Mouse (Mus musculus): ENCODE results near the gene Slc31a1.

Gene Slc31a1

DNA sequence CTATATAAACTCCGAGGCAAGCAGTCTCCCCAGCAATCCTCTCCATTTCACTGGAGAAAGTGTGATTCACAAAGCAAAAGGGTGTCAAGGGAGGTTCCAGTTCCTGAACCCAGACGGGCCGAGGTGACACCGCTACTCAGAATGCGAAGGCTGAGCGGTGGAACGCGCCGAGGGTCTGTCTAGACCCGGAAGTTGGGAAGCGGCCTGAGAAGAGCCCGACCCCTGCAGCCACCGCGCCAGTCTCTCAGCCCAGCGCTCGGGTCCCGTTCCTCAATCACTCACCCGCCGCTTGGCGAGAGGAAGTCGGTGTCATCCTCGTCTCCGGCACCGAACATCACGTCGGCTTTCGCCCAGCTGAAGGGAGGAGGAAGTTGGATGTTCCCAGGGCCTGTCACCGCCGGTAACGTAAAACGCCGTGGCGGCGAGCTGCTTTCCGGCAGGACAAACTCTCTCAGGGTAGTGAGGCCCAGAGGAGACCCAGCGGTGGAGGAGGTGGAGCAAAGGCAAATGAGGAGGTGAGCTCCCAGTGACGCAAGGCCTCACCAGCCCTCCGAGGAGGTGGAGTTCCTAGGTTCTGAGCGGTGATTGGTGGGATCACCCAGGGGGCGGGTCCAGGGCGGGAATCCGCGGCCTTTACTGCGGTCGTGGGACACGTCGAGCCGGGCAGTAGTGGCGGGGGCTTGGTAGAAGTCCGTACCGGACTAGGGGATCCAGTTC is at the start of gene Slc31a1, which contains the start of gene Fkbp15:
Slc31a1 (plus strand) TSS at position 640 of the 717 bp plus-strand sequence.
Fkbp15 (minus strand) TSS at position 461 of the 717 bp plus-strand sequence.
- peak; percentile 98 for DNase-seq

- DNase-seq, result no peak
Measured at GRCm38 (mm10) chr4:62312821-62313220, 47.7 kb upstream of the Slc31a1 start.

DNA sequence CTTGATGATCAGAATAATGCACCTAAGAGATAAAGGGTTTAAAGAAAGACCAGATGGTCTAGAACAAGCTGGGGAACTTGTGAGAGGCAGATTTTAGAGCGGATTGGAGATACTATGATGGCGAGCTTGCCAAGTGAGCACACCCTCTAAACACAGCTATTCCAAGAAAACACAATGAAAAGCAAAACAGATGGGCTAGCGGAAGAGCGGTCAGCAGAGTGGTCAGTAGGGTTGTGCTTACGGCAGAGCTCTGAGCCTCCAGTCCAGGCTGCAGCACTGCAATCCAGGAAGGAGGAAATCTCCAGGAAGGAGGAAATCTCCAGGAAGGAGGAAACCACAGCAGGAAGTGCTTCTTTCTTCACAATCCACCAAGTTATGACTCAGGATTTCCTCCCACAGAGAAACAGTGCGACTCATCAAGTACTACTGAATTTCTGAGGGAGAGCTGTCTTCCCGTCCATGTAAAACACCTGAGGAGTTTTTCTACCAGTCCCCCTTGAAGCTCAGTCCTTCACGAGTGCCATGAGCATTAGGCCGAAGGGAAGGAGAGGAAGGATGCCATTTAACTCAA is 46.8 kb upstream of the Slc31a1 start:
- no peak for DNase-seq

DNA sequence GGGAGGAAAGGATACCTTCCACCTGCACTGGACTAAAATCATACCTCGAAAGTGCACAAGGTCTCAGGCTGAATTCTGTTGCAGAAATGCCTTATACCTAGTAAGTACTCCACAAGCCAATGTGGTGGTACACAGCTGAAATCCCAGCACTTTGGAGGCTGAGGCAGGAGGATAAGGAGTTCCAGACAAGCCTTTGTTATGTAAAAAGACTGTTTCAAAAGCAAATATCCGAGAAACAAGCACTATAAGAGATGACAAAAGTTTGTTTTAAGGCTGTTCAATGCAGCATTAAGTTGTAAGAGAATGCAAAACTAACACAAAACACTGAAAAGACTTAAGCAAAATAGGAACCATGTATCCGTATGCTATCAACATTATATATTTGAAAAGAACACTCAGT is 46.0 kb upstream of the Slc31a1 start:
- DNase-seq, result no peak

DNA sequence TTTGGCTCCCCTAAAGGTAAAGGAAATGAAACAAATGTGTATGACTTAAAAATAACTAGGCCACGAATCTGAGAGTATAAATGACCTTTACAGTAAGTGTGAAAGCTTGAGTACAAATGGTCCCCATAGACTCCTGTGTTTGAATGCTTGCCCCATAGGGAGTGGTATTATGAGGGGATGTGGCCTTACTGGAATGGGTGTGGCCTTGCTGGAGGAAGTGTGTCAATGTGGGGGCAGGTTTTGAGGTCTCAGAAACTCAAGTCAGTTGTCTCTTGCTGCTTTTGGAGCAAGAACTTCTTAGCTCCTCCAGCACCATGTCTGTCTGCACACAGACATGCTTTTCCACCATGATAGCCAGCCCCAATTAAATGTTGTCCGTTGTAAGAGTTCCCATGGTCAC is 44.1 kb upstream of the Slc31a1 start:
- no peak for DNase-seq

- DNase-seq, result peak in 1 of 2 experiments; percentile 24
Measured at GRCm38 (mm10) chr4:62318294-62318693, 42.2 kb upstream of the Slc31a1 start.

GRCm38 (mm10) chr4:62322684-62323083 is 37.8 kb upstream of the Slc31a1 start:
- peak in 1 of 2 experiments; percentile 34 for DNase-seq

DNA sequence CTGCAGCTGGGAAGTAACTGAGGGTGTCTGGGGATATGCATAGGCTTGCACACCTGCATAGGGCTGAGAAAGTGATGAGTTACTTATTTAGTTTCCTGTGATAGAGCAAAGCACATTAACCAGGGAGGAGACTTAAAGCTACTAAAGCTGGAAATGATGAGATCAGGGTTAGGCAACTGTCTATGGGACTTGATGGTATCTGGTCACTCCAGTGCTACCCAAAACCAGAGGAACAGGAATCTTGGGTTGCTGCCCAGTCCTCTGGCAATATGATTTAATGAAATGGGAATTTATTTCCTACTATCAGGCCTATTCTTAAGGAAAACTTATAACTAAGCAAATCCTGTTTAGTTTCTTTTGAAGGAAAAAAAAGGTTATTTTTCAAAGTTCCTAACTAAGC is 34.4 kb upstream of the Slc31a1 start:
- no peak for DNase-seq

- no peak for DNase-seq
Measured at GRCm38 (mm10) chr4:62328941-62329660, 31.4 kb upstream of the Slc31a1 start.

DNA sequence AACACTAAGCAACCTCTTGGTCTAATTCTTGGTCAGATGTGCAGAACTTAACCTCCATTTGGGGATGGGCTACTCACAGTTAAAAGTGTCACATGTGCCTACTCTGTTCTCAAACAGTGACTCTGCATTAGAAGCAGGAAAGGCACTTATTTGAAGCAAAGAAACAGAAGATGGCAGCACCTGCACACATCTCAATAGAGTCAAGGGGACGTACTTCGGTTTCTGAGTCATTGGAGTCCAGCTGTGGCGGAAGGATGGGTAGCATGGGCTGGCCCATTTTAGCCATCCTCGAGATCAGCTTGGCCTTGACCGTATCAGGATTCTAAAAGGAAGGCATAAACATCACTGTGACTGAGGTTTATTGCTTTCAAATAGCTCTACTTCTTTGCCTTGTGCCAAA is 28.6 kb upstream of the Slc31a1 start:
- DNase-seq, result no peak

GRCm38 (mm10) chr4:62338536-62338935 is 22.0 kb upstream of the Slc31a1 start:
- no peak for DNase-seq

- no peak for DNase-seq
Measured at GRCm38 (mm10) chr4:62344000-62344399, 16.5 kb upstream of the Slc31a1 start.

GRCm38 (mm10) chr4:62345827-62346226 is 14.7 kb upstream of the Slc31a1 start:
- no peak for DNase-seq

DNA sequence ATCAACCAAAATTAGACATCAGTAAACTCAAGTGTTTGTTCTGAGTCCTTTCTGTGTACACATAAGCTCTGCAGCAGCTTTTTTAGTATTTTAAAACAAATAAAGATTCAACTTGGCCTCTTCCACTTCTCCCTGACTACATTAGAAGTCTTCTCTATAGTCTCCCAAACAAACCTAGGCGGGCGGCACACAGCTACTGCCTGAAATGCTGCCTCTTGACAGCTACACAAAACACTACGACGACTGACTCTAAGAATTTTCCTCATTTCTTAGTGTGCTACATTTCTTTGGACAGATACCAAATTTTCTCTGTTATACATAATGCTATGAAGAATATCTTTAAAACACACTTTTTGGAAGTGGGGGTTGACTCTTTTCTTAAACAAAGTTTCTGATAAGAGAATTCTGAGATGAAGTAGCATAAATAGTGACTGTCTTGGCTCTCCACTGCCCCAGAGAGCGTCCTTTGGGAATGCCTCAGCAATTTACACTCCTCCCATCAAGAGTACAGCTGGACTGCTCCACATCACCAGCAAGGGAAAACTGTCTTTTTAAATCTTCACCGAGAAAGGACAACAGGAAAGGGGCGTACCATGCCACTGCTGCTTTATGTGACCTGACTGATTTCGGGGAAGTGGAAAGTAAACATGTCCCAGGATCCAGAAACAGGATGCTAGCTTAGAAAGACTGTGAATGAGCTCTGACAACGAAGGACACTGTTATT is 12.8 kb upstream of the Slc31a1 start:
- peak in 1 of 2 experiments; percentile 29 for DNase-seq

DNA sequence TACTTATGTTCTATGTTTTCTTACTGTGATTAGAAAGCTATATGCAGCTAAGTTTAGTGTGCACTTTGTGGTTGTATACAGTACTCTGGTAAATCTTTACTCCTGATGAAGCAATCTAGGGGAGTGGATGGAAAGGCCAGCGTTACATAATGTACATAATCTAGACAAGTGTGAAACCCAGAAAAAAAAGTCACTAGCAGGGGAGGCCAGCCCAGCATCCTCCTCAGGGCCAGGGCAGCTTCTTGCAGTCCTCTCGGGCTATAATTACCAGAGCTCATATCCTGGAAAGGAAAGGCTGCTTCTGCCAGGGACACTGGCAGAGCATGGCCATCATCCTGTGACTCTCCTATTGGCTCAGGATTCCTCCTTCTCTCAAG is 12.2 kb upstream of the Slc31a1 start:
- DNase-seq, result no peak

DNA sequence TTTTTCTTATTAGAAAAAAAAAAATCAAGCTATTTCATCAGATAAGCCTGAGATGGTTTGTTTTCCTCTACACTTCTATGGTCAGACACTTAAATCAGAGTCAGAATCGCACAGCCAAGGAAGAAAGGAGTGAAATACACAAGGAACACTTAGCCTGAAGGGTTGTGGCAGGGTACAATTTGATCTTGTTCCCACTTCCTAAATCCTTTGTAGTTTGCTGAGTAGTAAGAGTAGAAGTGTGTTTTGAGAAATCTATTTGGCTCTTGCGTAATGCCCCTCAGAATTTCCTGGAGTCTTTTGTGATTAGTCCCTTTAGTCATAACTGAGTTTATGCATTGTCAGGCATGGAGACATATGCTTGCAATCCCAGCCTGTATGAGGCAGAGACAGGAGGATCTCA is 11.2 kb upstream of the Slc31a1 start:
- peak in 1 of 2 experiments; percentile 67 for DNase-seq

GRCm38 (mm10) chr4:62357631-62358148 is 2.8 kb upstream of the Slc31a1 start:
- no peak for DNase-seq

- no peak for DNase-seq
Measured at GRCm38 (mm10) chr4:62359256-62359775, 1.2 kb upstream of the Slc31a1 start.

DNA sequence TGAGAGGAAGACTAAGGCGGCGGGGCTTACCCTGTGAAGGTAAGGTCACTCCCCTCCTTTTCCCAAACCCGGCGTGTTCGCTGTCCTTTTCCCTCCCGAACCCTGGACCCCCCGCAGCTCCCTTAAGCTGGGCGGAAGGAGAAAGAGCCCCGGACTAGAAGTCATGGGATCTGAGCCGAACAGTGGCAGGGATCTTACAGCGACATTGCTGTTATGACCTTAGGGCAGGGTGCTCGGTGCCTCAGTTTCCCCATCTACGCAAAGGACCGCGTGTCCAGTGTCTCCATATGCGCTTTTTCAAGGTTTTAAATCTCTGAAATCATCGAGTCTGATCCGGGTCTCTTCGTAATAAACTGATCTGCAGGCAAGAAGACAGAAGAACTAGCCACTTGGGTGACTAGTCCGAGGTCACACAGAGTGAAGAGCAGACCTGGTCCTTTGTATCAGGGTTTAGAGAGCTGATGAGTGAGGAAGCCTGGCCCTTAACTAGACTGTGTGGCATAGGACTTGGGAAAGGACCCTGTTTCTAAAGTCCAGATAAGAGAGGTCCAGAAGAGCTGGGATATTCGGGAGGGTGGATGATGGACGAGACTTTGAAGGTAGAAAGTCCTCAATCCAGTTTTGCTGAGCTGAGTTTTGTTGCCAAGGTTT is 403 bp downstream of the Slc31a1 start:
- no peak for DNase-seq

GRCm38 (mm10) chr4:62361571-62361970 is 1.0 kb downstream of the Slc31a1 start:
- DNase-seq, result no peak

- no peak for DNase-seq
Measured at GRCm38 (mm10) chr4:62361997-62362396, 1.5 kb downstream of the Slc31a1 start.

DNA sequence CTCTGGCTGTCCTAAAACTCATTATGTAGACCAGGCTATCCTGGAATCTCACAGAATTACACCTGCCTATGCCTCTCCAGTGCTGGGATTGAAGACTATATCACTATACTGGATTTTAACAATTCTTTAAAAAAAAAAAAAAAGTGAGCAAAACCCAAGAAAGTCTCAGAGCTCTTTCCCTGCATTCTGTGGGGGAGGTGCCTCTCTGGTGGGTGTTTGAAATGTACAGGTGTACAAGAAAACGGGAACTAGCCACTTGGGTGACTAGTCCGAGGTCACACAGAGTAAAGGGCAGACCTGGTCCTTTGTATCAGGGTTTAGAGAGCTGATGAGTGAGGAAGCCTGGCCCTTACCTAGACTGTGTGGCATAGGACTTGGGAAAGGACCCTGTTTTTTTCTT is 1.9 kb downstream of the Slc31a1 start:
- no peak for DNase-seq

Measured in lung, adult 18-20 months (tissue).